Mouse (Mus musculus): ENCODE measurements around the gene Nfe2l3.

DNA sequence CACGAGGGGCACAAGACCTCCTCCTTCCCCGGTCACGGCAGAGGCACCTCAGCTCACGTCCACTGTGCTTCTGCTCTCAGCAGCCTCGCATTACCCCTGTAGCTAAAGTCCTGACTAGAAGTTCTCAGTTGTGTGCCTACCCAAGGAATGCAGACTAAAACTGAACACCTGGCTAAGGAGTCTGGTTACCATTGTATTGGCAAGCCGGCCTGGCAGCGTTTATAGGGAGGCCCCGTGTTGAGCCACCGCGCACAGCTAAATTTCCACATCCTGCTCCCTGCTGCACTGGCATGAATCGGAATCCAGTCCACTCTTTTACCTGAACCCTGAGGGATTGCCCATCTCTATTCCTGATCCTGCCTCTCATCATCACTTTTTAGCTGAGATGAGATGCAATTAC, 42.0 kb upstream of the Nfe2l3 start:
- TF ChIP-seq CTCF (IDR thresholded peaks at IDR 0.05; ENCODE audit: low read depth, low read length) (no peak), POLR2A (IDR thresholded peaks at IDR 0.05; ENCODE audit: borderline replicate concordance, low read depth, low read length) (no peak)

Data from bone marrow macrophage, adult 2 months (primary cell).